ENCODE assay signal across 13 mouse cellular contexts in the genomic region with DNA sequence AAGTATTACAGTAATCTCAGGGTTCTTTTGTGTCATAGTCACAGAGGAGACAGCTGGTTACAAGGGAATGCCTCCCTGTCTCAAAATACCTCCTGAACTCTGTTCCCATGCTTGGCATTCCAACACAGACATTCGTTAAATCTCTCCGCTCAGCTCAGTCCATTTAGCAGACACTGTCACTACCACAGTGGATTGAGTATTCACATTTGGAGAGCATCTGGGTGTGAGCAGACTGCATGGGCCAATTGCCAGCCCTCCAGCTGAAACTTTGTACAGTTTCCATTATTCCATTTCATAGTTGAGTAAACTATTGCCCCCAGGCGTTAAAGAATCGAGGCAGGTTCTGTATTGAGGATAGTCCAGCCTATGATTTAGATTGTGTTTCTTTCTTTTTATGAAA.
DNase-seq lines count a peak whose midpoint lies in the region; ATAC-seq and TF ChIP-seq lines count a peak whose summit lies in the region.
"Had no signal": no experiment of that assay in that cellular context is flagged by ENCODE, and none has a peak within 500 bp of the region (broad histone marks: within the 10 kb centered on the region; RNA-seq: fewer than 3 reads in every experiment).

No protein-coding gene starts in this region.

- H3K9ac ChIP-seq in forebrain, embryonic 13.5 days, result no peak overlapping the region
- H3K9ac ChIP-seq in forebrain, embryonic 12.5 days, result no peak overlapping the region
- no peak overlapping the region for H3K9ac ChIP-seq in kidney, embryonic 14.5 days (ENCODE audit: low read depth, low read length)
- no peak overlapping the region for H3K9ac ChIP-seq in lung, embryonic 16.5 days (ENCODE audit: low read length)
- H3K9ac ChIP-seq: liver, embryonic 12.5 days had no signal

- H3K4me1 ChIP-seq in forebrain, embryonic 13.5 days, result peaks cover 6% of the 10 kb centered on the region; the same call in 1 of the 2 replicates
- H3K4me1 ChIP-seq in forebrain, embryonic 12.5 days, result peaks cover 2% of the 10 kb centered on the region; the same call in 1 of the 2 replicates
- no peaks in the 10 kb centered on the region; the same call in 1 of the 2 replicates for H3K4me1 ChIP-seq in kidney, adult 2 months (ENCODE audit: control insufficient read depth, insufficient read depth, low read length)
- H3K4me1 ChIP-seq in kidney, embryonic 14.5 days (ENCODE audit: control insufficient read depth, insufficient read depth, low read length), result no peaks in the 10 kb centered on the region
- peaks cover 6% of the 10 kb centered on the region; the same call in 1 of the 2 replicates for H3K4me1 ChIP-seq in lung, embryonic 16.5 days (replicated peaks; ENCODE audit: control insufficient read depth, insufficient read depth, low read length)
- H3K4me1 ChIP-seq: liver, embryonic 12.5 days had no signal

- no peak for TF ChIP-seq CTCF in kidney, adult 2 months (conservative IDR thresholded peaks at IDR 0.05; ENCODE audit: insufficient read depth, insufficient read length, low read depth, low read length)

- peak; percentile 36; the same call in 1 of the 2 replicates for ATAC-seq in forebrain, embryonic 13.5 days
- ATAC-seq in forebrain, embryonic 12.5 days (ENCODE audit: low FRiP score), result no peak
- ATAC-seq in kidney, embryonic 14.5 days (ENCODE audit: low FRiP score, low TSS enrichment), result no peak
- peak; percentile 90 for ATAC-seq in lung, embryonic 16.5 days (ENCODE audit: low read depth)
- no peak for ATAC-seq in megakaryocyte, adult 5-6 weeks (ENCODE audit: poor library complexity, severe bottlenecking)
- ATAC-seq: liver, embryonic 12.5 days had no signal

- H3K36me3 ChIP-seq in forebrain, embryonic 13.5 days (ENCODE audit: poor library complexity, severe bottlenecking), result 0 out of 2 replicates have a peak, but pooled peaks cover 3% of the 10 kb centered on the region
- H3K36me3 ChIP-seq in forebrain, embryonic 12.5 days (replicated peaks), result no peaks in the 10 kb centered on the region
- no peaks in the 10 kb centered on the region for H3K36me3 ChIP-seq in kidney, adult 2 months (ENCODE audit: control insufficient read depth, insufficient read depth, low read length)
- no peaks in the 10 kb centered on the region for H3K36me3 ChIP-seq in kidney, embryonic 14.5 days (ENCODE audit: control insufficient read depth, insufficient read depth, low read length)
- H3K36me3 ChIP-seq in lung, embryonic 16.5 days (ENCODE audit: control insufficient read depth, insufficient read depth, low read length), result no peaks in the 10 kb centered on the region
- H3K36me3 ChIP-seq: liver, embryonic 12.5 days had no signal

- 54% methylated on average over 4 of the region's 4 CpGs for WGBS in forebrain, embryonic 13.5 days
- WGBS in forebrain, embryonic 12.5 days, result 74% methylated on average over 4 of the region's 4 CpGs
- 38% methylated on average over 4 of the region's 4 CpGs for WGBS in kidney, adult 2 months
- 71% methylated on average over 4 of the region's 4 CpGs for WGBS in kidney, embryonic 14.5 days
- 48% methylated on average over 4 of the region's 4 CpGs for WGBS in lung, embryonic 16.5 days

- no peak for TF ChIP-seq POLR2A in kidney, adult 2 months (IDR thresholded peaks at IDR 0.05; ENCODE audit: low read depth, low read length)

- H3K27ac ChIP-seq in forebrain, embryonic 13.5 days, result no peak overlapping the region
- no peak overlapping the region for H3K27ac ChIP-seq in forebrain, embryonic 12.5 days
- no peak overlapping the region for H3K27ac ChIP-seq in kidney, adult 2 months (ENCODE audit: insufficient read depth, low read depth, low read length)
- no peak overlapping the region for H3K27ac ChIP-seq in kidney, embryonic 14.5 days (ENCODE audit: low read depth, low read length)
- no peak overlapping the region for H3K27ac ChIP-seq in lung, embryonic 16.5 days (ENCODE audit: low read length)
- H3K27ac ChIP-seq: liver, embryonic 12.5 days had no signal

- H3K9me3 ChIP-seq in forebrain, embryonic 13.5 days (replicated peaks), result no peaks in the 10 kb centered on the region
- H3K9me3 ChIP-seq in forebrain, embryonic 12.5 days, result no peaks in the 10 kb centered on the region
- no peaks in the 10 kb centered on the region for H3K9me3 ChIP-seq in kidney, embryonic 14.5 days (ENCODE audit: control insufficient read depth, low read length)
- H3K9me3 ChIP-seq in lung, embryonic 16.5 days (ENCODE audit: control insufficient read depth, low read length), result no peaks in the 10 kb centered on the region
- H3K9me3 ChIP-seq: liver, embryonic 12.5 days had no signal

- no peak overlapping the region for H3K4me2 ChIP-seq in forebrain, embryonic 13.5 days
- H3K4me2 ChIP-seq in forebrain, embryonic 12.5 days, result no peak overlapping the region
- H3K4me2 ChIP-seq in kidney, embryonic 14.5 days (replicated peaks; ENCODE audit: low read depth, low read length), result no peak overlapping the region
- H3K4me2 ChIP-seq in lung, embryonic 16.5 days (ENCODE audit: low read depth, low read length), result no peak overlapping the region
- H3K4me2 ChIP-seq: liver, embryonic 12.5 days had no signal

- H3K27me3 ChIP-seq in forebrain, embryonic 13.5 days, result no peaks in the 10 kb centered on the region
- no peaks in the 10 kb centered on the region for H3K27me3 ChIP-seq in forebrain, embryonic 12.5 days
- no peaks in the 10 kb centered on the region for H3K27me3 ChIP-seq in kidney, adult 2 months (replicated peaks; ENCODE audit: control insufficient read depth, insufficient read depth, low read length)
- no peaks in the 10 kb centered on the region for H3K27me3 ChIP-seq in kidney, embryonic 14.5 days (ENCODE audit: control insufficient read depth, insufficient read depth, low read length)
- no peaks in the 10 kb centered on the region for H3K27me3 ChIP-seq in lung, embryonic 16.5 days (ENCODE audit: control insufficient read depth, insufficient read depth, low read depth, low read length)
- H3K27me3 ChIP-seq: liver, embryonic 12.5 days had no signal

- intact Hi-C loops in heart, postnatal 10 days (cut with DNase I), result no loop called here

- no peak overlapping the region for H3K4me3 ChIP-seq in forebrain, embryonic 13.5 days
- no peak overlapping the region for H3K4me3 ChIP-seq in forebrain, embryonic 12.5 days (replicated peaks)
- H3K4me3 ChIP-seq in kidney, adult 2 months (ENCODE audit: insufficient read depth, low read depth, low read length), result no peak overlapping the region
- no peak overlapping the region for H3K4me3 ChIP-seq in kidney, embryonic 14.5 days (ENCODE audit: low read length)
- no peak overlapping the region for H3K4me3 ChIP-seq in lung, embryonic 16.5 days (ENCODE audit: low read length)
- H3K4me3 ChIP-seq: liver, embryonic 12.5 days had no signal

- peak; percentile 39 for DNase-seq in kidney, adult 2 months
- peak; percentile 40 to 49 for DNase-seq in heart, postnatal 10 days
- no peak for DNase-seq in adipocyte (ENCODE audit: low spot score)
- DNase-seq: adrenal gland, postnatal 25 days; cerebellum, adult 9-10 months; layer of hippocampus, adult 9-11 months; right cerebral cortex, postnatal 14 days had no signal

Comparison
In these comparisons a context has a peak if more than half of its experiments do, and no peak if none do; other contexts are left out.
1. ATAC-seq: peak in forebrain, embryonic 13.5 days (single experiment) and lung, embryonic 16.5 days (single experiment); none in forebrain, embryonic 12.5 days (single experiment), kidney, embryonic 14.5 days (single experiment) and megakaryocyte, adult 5-6 weeks (single experiment).